Mouse (Mus musculus) left cerebral cortex, adult 11 months (tissue): ENCODE measurements around the gene Gm17677.

Experiments used
- DNase-seq: peaks from one replicate; pipeline ENCODE4 v3.0.0; 2022; ENCODE audit warnings: low spot score

The Gm17677 gene

DNA sequence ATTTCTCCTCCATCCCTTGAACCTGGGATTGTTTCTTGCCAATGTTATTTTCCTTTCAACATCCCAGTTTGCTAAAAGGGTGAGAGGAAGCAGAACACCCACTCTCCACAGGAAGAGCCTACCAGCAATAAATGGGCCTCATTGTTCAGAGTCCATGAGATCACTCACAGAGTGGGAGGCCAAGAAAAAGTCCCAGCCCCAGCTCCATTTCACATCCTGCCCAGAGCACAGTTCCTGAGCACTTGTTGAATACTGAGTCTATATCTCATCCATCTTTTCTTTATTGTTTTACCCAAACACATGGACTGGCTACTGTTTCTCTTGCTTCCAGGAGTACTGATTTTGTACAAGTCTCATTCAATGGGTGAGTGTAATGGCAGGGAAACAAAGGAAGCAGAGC is at the start of gene Gm17677:
TSS of gene Gm17677 (plus strand) at position 301 of the 400 bp plus-strand sequence.
- no peak for DNase-seq

DNA sequence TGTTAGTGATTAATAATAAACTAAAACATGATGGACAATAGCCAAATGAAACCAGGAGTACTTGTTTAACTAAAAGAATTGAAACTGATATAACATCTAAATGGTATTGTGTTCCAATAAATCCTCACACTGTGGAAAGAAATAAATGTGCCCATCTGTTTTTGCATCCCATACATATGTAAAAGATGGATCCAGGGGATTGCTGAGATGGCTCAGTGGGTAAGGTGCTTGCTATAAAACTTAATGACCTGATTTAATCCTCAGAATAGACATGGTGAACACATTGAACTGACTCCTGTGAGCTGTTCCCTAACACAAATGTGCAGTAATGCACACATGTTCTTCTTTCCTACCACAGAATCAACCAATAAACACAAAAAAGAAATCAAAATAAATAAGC is 48.9 kb upstream of the Gm17677 start:
- no peak for DNase-seq

DNA sequence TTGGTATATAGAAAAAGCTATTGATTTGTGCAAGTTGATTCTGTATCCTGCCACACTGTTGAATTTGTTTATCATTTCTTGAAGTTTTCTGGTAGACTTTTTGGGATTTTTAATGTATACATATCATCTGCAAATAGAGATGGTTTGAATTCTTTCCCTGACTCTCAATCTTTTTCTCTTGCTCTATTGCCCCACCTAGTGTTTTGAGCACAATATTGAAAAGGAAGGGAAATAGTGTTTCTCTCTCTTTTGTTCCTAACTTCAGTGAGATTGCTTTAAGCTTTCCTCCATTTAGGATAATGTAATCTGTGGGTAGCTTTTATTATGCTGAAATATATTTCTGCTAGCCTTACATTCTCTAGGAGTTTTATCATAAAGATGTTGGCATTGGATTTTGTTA is 33.6 kb upstream of the Gm17677 start:
- no peak for DNase-seq

- no peak for DNase-seq
Observed at GRCm38 (mm10) chr9:35756843-35757242, 16.0 kb downstream of the Gm17677 start.

DNA sequence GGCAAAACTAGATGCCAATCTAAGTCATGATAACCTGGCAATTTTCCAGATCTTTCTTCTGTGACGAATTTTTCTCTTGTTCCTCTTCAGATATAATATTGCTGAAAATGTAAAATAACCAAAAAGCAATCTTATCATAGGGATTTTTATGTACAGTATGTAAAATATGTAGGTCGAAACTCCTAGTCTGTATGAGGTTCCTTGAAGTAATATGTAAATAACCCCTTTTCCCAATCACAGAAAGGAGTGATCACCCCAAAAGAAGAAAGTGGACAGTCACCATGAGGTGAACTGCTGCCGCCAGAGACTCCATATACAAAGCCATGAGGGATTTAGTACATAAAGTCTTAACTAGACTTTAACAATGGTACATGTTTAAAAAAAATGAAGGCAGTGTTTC is 37.2 kb downstream of the Gm17677 start, which contains the start of gene Gm17727:
TSS of gene Gm17727 (minus strand) at position 101 of the 400 bp plus-strand sequence.
- DNase-seq, result no peak

- DNase-seq, result no peak
Observed at GRCm38 (mm10) chr9:35790001-35790400, 49.2 kb downstream of the Gm17677 start, which contains the start of the genes Gm27235 and D730048I06Rik. Gm27235 (minus strand) TSS chr9:35790101. D730048I06Rik (minus strand) TSS chr9:35790112.
